Mouse (Mus musculus) brain, embryonic 14.5 days (tissue): ENCODE results near the gene Clns1a. TPM values are rescaled to one million over a fixed set of nuclear protein-coding genes. Genes with fewer than 3 reads are reported as not detected.

Experiments used
- DNase-seq: peaks from one replicate; pipeline ENCODE4 v3.0.0-alpha.2; 2011; ENCODE audit warnings: low read depth
- CTCF ChIP-seq: fragments of 200-500 bp; IDR thresholded peaks from 2 replicates; pipeline ENCODE4 v1.5.1; 2012; ENCODE audit warnings: inconsistent platforms, mild to moderate bottlenecking, moderate library complexity, borderline replicate concordance; ENCODE audit not compliant: insufficient read depth, insufficient read length; ENCODE audit errors: extremely low read depth
- POLR2A ChIP-seq: fragments of 200-500 bp; IDR thresholded peaks from 2 replicates; pipeline ENCODE4 v1.6.1; 2012; ENCODE audit warnings: mild to moderate bottlenecking, inconsistent platforms, borderline replicate concordance; ENCODE audit not compliant: poor library complexity, insufficient read depth, insufficient read length, severe bottlenecking; ENCODE audit errors: extremely low read depth
- polyA plus RNA-seq: library from polyadenylated mRNA; depleted of rRNA; stranded (reverse); fragments of >200 nt; gene quantifications from 2 replicates; pipeline ENCODE4 v1.2.3, GENCODE M21; 2012; rRNA removed

Gene Clns1a
- polyA plus RNA-seq = 114 and 124 TPM in 2 replicates

DNA sequence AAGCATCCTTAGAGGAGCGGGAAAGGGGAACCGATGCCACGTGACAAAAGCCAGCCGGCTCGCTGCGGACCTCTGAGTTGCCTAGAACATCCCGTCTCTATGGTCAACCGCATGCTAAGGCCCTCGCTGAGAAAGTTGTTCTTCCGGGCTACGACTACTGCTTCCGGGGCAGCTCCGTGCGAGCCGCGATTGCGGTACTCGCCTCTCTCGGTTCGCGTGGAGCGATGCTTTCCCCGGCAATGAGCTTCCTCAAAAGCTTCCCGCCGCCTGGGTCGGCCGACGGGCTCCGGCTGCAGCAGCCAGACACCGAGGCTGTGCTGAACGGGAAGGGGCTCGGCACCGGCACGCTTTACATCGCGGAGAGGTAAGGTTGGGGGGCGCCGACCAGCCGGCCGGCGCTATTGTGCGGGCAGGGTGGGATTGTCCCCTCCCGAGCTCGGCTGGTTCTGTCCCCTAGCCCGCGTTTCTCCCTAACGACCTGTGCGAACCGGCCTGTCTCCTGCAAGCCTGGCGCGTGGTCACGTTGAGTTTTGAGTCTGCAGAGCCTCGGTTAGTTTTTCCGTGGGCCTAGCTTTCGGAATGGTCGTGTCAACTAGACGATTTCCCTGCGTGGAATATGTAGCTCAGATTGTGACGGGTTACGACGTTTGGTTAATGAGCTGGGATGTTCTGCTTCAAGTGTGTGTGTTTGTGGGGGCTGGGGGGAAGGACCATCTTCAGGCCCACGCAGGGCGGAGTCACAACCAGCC is at the start of gene Clns1a:
Gene Clns1a, plus strand, starts transcription at position 129 of the 749 bp plus-strand sequence.
- peak; percentile 98 for DNase-seq
- TF ChIP-seq POLR2A (peak; percentile 53; the same call in 1 of the 2 replicates), CTCF (no peak)

DNA sequence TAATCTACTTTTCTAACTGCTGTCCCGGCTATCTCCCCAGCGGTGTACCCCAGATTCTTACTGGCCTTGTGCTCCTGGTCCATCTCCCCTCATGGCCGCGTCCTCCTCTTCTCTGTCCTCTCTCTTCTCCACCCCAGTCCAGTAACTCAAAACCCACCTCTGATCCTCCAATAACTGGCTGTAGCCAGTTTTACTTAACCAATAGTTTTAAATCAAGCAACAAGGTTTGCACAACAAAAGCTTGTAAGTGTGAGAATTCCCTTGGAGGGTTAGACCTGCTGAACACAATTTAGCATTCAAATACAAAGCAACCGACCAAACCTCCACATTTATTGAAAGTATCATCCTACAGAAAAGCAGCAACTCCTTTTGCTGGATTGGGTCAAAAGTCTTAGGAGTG is 48.8 kb upstream of the Clns1a start:
- TF ChIP-seq POLR2A (no peak), CTCF (no peak)
- DNase-seq = no peak

- no peak for DNase-seq
Observed at GRCm38 (mm10) chr7:97650729-97651128, 45.7 kb upstream of the Clns1a start.

DNA sequence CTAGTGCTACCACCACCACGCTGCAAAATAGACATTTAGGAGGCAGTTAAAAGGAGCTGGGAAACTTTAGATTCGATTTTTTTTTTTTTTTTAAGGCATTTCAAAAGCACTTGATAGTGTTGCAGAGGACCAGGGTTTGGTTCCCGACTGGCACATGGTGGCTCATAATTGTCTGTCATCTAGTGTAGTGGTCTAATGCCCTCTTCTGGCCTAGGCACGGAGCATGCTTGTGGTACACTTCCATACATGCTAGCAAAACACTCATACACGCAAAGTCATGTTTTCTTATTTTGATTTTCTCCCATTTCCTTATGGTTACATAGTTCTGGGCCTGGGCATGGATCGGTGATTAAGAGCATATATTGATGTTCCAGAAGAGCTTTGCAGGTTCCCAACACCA is 40.3 kb upstream of the Clns1a start:
- TF ChIP-seq CTCF = no peak
- TF ChIP-seq POLR2A = no peak
- DNase-seq = no peak

More at GRCm38 (mm10) chr7:97650729-97651128, 45.7 kb upstream of the Clns1a start:
- TF ChIP-seq CTCF = no peak
- TF ChIP-seq POLR2A = no peak

- DNase-seq = no peak
- TF ChIP-seq CTCF = no peak
- no peak for TF ChIP-seq POLR2A
Observed at GRCm38 (mm10) chr7:97661634-97662033, 34.8 kb upstream of the Clns1a start.

DNA sequence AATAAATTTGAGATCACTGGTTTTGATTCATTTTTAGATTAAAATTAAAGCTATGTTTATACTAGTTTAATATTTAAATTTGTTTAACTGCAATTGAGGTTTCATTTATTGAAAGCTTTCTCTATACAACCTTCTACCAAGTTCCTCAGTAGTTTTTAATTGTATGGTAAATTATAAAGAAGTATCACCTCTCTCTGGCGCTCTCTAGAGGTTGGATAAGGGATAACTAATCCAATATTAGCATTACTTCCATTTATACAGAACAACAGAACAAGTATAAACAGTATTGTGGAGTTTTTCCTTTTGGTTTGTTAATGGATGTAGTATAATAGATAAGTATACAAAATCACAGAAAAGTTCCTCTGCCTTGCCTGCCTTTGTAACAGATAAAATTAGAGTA is 17.2 kb upstream of the Clns1a start:
- DNase-seq = peak; percentile 53
- no peak for TF ChIP-seq CTCF
- TF ChIP-seq POLR2A = no peak

- DNase-seq = no peak
- TF ChIP-seq CTCF (no peak), POLR2A (no peak)
Observed at GRCm38 (mm10) chr7:97687831-97688230, 8.6 kb upstream of the Clns1a start.

GRCm38 (mm10) chr7:97695441-97695840 is 993 bp upstream of the Clns1a start:
- TF ChIP-seq CTCF = no peak
- no peak for TF ChIP-seq POLR2A
- no peak for DNase-seq

GRCm38 (mm10) chr7:97696133-97696505 is 315 bp upstream of the Clns1a start:
- TF ChIP-seq CTCF (no peak), POLR2A (no peak)
- no peak for DNase-seq

DNA sequence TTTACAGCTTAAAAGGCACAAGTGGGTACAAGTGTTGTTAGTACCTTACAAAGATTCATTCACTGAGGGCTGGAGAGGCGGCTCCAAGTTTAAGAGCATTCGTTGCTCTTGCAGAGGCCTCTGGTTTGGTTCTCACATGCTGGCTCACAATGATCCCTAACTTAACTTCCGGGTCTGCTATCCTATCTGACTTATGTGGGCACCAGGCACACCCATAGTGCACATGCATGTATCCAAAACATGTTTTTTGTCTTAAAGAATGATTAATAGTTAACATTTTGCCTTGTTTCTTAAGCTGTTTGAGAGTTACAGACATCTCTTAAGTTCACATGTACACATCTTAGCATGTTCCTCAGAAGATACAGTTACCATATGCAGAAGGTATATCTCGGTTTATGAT is 3.7 kb downstream of the Clns1a start:
- TF ChIP-seq POLR2A (no peak), CTCF (no peak)
- no peak for DNase-seq

GRCm38 (mm10) chr7:97701106-97701505 is 4.7 kb downstream of the Clns1a start:
- TF ChIP-seq CTCF = no peak
- TF ChIP-seq POLR2A = no peak
- DNase-seq = no peak

- TF ChIP-seq POLR2A (no peak), CTCF (no peak)
- no peak for DNase-seq
Observed at GRCm38 (mm10) chr7:97707123-97707522, 10.7 kb downstream of the Clns1a start.
